Mouse (Mus musculus): ENCODE measurements at regions not wholly inside any gene's neighbourhood (a gene's known extent, or its start where the extent isn't known, plus 50 kb on each side); places are given as distances from the start of the nearest gene placed in this dataset.

DNA sequence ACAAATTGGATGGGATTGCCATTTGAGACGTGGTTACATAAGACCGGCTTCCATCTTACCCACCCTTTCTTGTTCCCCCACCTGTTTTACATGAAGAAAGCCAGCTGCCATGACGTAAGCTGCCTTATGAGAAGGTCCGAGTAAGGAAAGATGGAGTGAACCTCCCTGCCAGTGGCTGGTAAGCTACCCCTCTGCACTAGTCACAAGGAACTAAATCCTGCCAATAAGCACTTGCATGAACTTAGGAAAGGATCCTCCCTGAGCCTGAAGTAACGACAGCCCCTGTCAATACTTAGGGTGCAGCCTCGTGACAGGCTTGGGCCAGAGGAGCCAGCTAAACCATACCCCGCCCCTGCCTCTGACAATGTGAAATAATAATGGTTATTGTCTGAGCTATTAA, 62.8 kb upstream of the Gm47985 start:
- DNase-seq (ENCODE audit: low spot score) = no peak

DNA sequence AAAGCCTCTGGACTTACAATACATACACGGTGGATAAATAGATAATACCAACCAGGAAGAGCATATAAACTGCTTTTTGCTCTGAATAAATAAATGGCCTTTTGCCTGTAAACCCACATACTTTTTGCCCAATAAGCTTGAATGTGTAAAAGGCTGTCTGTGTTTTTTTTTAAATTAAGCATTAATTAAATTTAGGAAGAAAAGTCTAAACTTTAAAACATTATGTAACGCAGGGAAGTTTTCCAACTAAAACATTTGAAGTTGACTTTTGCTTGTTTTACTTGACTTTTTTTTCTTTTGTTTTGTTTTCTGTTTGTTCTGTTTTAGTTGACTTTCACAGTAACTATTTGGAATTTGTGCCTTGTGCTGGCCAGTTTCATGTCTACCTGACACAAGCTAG, 60.7 kb upstream of the Gm47985 start:
- no peak for DNase-seq (ENCODE audit: low spot score)

DNA sequence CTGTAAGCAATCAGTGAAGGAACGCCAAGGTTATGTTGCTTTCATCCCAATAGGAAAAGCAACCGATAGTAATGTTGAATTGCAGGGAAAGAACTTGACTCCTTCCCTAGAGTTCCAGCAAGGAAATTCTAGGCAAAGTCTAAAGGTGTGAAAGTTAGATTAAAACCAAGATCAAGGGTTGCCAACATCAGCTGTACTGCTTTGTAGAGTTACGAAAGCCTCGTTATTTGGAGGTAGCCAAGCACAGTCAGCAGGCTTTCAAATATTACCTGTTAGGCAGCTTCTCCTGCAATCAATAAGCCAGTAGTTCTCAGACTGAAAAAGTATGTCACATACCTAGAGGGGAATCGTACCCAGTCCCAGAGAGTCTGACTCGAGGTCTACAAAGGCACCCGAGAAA, 58.4 kb upstream of the Gm47985 start:
- DNase-seq (ENCODE audit: low spot score) = no peak

DNA sequence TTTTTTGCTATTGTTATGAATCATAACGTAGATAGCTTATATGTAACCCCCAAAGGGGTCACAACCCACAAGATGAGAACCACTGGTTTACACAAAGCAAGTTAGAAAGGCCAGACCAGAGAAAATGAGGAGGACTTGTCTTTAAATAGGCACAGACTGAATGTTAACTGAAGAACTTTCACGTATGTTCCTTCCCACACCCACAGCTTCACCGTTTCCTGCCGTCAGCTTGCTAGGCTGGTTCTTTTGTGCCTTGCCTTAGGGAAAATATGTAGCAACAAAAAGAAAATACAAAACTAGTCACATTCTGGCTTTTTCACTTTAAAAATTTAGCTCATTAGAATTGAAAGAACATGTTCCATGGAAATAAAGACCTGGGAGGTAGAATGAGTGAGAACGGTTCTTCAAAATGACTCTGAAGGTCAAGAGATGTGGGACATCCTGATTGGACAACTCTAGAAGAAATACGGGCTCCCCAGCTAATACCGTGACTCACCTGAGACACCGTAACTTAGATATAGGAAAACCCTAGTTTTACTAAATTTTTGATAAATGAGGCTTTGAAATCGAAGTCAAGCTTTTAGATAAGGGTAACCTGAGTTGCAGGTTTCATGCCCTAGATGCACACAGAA, 57.2 kb upstream of the Gm47985 start:
- DNase-seq (ENCODE audit: low spot score) = no peak

DNA sequence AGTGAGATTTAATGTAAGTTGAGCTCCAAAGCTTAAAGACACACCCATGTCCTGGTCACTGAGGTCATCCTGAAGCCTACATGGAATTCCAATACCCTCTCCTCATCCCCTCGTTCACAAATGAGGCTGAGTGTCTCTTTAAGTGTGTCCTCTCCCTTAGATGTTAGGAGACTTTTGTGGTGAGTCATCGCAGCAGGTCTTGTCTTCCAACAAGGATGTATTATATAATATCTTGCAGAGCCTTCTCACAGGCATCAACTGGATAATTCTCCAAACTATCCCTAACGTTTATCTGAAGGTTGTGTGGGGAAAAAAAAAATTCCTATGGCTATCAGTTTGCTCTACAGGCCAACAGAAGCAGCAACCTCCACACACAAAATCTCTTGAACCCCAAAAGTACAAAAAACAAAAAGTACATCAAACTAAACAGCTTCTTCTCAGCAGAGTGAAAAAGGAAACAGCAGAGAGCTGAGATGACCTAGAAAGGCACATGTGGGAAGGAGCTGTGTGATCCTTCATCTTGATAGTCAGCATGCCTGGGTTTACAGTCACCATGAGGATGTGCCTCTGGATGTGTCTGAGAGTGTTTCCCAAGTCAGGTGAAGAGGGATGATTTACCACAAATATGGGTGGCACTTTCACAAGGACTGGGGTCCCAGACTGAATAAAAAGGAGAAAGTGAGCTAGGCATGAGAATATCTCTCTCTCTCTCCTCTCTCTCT, 56.4 kb upstream of the Gm47985 start:
- DNase-seq (ENCODE audit: low spot score) = no peak

DNA sequence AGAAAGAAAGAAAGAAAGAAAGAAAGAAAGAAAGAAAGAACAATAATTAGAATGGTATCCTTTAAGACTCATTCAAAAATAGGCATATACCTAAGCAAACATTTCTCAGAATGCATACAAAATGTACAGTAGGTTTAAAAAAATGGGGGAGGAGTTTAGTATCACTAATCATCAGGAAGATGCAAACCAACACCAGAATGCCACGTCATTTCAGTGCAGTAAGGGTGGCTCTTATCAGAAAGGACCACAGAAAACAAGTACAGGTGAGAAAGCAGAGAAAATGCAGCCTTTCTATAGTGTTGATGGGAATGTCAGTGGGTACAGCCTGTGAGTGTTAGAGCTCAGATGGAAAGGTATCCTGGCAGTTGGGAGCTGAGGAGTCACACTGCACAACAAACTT, 55.6 kb upstream of the Gm47985 start:
- no peak for DNase-seq (ENCODE audit: low spot score)

DNA sequence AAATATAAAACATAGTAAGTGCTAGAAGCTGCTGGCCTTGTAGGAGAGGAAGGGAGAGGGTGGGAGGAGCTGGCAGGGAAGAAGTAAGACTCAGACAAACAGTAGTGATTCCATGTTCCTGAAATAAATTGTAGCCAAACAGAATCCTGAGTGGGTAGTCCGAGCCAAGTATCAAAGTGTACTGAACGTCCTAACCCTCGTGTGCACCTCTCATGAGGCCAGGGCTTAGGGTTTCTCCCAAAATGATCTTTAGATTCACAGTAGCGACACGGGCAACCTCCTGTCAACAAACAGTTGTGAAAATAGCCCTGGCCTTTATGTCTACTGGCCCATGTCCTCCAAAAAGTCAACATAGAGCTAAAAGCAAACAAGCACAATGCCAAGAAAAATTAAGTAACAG, 54.3 kb upstream of the Gm47985 start:
- DNase-seq (ENCODE audit: low spot score) = no peak

DNA sequence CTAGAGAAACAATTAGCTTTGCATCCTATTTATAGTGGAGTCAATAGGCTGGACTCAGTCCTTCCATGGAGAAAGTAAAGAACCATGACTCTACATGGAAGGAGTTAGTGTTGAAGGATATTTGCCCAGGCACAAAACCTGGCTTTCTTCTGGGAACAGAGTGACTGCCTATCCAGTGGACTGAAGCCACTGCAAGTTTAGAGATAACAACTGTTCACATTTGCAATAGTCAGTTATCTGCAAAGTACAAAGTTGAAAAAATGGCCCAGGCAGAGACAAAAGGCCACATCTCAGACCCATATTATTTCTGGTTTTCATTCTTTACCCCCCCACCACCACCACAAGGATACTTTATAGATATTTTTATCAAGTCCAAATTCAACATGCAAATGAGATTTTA, 53.4 kb upstream of the Gm47985 start:
- DNase-seq (ENCODE audit: low spot score) = no peak

DNA sequence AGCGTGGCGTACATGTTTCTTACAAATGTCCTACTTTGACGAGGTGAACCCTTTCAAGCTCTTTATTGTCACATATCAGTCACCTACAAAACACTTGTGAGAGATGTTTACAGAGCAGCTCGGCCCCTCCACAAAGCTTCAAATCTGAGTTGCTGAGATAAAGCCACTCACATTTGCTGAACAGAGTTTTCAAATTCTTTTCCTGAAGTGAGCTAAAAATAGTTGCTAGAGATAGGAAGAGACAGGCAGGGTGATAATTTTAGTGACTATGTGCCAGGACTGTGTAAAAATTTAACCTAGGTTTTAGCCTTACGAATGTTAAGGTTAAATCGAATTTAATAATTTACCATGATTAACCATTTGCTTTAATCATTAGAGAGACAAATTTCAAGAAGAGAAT, 52.3 kb upstream of the Gm47985 start:
- DNase-seq (ENCODE audit: low spot score) = no peak

DNA sequence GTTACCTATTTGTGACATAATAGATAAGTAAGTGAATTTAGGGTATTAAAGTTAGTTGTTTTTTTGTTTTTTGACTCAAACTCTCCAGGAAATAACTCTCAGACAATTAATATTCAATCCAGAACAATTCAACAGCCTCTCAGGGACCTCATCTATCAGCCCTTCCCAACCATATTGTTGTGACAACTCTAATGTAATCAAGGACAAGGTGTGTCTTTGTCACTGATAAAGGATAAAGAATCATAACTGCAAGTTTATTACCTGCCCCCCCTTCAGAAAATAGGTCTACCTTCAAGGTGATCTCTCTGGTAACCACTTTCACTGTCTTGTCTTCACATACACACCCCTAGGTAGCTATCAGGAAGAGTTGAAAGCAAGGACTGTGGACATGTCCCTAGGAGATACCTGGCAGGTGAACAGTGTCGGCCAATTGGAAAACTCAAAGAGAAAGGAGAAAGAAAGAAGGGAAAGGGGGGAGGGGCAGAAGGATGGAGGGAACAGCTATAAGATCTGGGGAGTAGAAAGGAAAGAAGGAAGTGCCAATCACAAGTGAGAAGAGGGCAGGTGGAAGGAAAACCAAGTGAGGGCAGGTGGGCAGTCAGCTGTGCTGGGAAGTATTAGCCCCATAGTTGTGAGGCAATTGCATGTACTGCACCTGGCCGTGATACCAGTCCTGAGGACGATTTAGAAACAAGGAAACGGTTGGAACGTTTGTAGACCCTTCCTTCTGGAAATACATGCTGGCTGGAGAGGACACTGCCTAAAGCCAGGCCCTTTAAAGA, 51.3 kb upstream of the Gm47985 start:
- DNase-seq (ENCODE audit: low spot score) = no peak

DNA sequence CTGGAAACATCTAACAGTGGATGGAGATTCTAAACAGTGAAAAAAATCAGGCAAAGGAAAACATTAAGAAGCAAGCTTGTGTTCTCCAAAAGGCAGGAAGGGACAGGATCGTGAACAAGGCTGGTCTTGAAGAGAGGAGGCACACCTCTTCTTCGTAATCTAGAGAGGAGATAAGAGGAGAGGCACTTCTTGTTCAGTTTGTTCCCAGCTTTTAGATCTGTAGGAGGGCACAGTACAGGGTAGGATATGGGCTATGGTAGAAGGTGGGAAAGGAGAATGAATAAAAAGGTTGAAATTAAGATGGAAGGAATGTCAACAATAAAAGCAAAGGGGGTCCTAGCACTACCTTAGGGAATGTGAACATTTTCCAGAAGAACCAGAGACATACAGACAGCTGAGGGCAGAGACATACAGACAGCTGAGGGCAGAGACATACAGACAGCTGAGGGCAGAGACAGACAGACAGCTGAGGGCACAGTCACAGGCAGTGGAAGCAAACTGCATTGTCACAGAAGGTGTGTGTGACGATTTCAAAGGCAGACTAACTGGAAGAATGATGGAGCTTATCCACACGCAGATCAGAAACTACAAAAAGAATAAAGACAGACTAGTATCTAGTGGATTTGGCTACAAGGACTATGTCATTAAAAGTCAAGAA, 50.6 kb upstream of the Gm47985 start:
- DNase-seq (ENCODE audit: low spot score) = no peak
